Mouse (Mus musculus): Measurements from ENCODE around the gene Gm20814.
"Not testable (repeated sequence)": the region's sequence is repeated elsewhere in the genome, so short reads cannot be mapped to it uniquely, and the experiment has no call there.

Gene Gm20814

DNA sequence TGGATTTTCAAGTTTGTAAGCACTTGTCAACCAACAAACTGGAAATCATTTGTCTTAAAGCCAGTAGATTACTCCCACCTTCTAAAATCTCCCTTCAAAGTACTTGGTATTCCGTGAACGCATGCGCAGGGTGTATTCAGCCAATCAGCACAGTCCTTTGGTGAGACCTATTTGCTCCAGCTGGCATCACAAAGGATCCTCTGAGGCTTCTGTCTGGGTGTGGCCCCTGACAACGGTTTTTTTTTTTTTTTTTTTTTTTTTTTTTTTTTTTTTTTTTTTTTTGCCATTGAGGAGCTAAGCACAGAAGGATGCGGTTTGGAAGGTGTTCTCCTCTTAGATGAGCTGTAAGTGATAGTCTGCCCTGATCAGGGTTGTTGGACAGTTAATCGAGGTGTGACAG is at the start of gene Gm20814:
TSS of gene Gm20814 (plus strand) at position 301 of the 400 bp plus-strand sequence.
- not testable (repeated sequence) for DNase-seq (ENCODE audit: inconsistent age in 2 of 2, low spot score in 1 of 2)

Data from adrenal gland, adult (tissue).